Mouse (Mus musculus) left cerebral cortex, adult 8-10 months (tissue): Measurements from ENCODE around the gene Ptpn14. TPM values are rescaled to one million over a fixed set of nuclear protein-coding genes. Genes with fewer than 3 reads are reported as not detected.

Experiments
- total RNA-seq, 4 experiments: library from RNA; stranded (reverse); gene quantifications; 2 replicates each; pipeline ENCODE4 v1.2.4; 2022

Ptpn14 gene
- total RNA-seq, 4 experiments from 2014 or later = 10.0 to 12.9 (median 10.2) TPM

Other genes with a start within 250 kb of the Ptpn14 start
- 1 to 10 TPM in 1 of 4 experiments, under 1 TPM in 3; 0.40 to 1.0 (median 0.46) TPM for gene Cenpf, start 40.2 kb upstream of the Ptpn14 start, total RNA-seq
- gene Smyd2, start 194.1 kb downstream of the Ptpn14 start, total RNA-seq = 100 to 1,000 TPM in 1 of 4 experiments, 10 to 100 TPM in 3; 87.4 to 105 (median 91.9) TPM